Mouse (Mus musculus) CH12.LX (cell line): ENCODE measurements around the gene Bmpr1a. TPM values are rescaled to one million over a fixed set of nuclear protein-coding genes. Genes with fewer than 3 reads are reported as not detected.

Experiments
- DNase-seq: peaks from one replicate; pipeline ENCODE4 v3.0.0-alpha.2; 2013; ENCODE audit errors: extremely low read depth
- H3K27ac ChIP-seq: 2 replicates; pipeline ENCODE4 v1.5.1; 2012; ENCODE audit warnings: low read depth, mild to moderate bottlenecking, control low read depth, moderate library complexity; ENCODE audit not compliant: insufficient read depth
- H3K27me3 ChIP-seq: replicated peaks from 2 replicates; pipeline ENCODE3; 2012; ENCODE audit warnings: inconsistent platforms
- H3K36me3 ChIP-seq, 2 experiments: replicated peaks in 1 of 2; 2 replicates each; pipeline versions ENCODE3 to v1.6.1; 2012; ENCODE audit warnings: inconsistent platforms in 1 of 2, low read length in 1 of 2, mild to moderate bottlenecking in 1 of 2, mixed read lengths in 1 of 2, moderate library complexity in 1 of 2; ENCODE audit not compliant: control insufficient read depth in 1 of 2, insufficient read depth in 1 of 2
- H3K4me1 ChIP-seq, 2 experiments: 2 replicates each; pipeline ENCODE4 v1.6.1; 2012; ENCODE audit warnings: inconsistent platforms in 1 of 2, moderate library complexity in 1 of 2; ENCODE audit not compliant: insufficient read depth in 2 of 2, control insufficient read depth in 1 of 2
- H3K4me2 ChIP-seq: 2 replicates; pipeline ENCODE4 v1.6.1; 2012; ENCODE audit warnings: low read depth, mild to moderate bottlenecking, control low read depth; ENCODE audit not compliant: poor library complexity, insufficient read depth, severe bottlenecking
- H3K4me3 ChIP-seq, 3 experiments: fragments of 150-350 bp in 1 of 3; sonication (generic) in 1 of 3; replicated peaks in 1 of 3; 2 replicates each; pipeline versions ENCODE3 to v1.5.1; 2011 to 2012; ENCODE audit warnings: low read depth in 2 of 3, low read length in 2 of 3, mild to moderate bottlenecking in 2 of 3, moderate library complexity in 2 of 3, control low read depth in 1 of 3, improper control_type of control experiment in 1 of 3, inconsistent platforms in 1 of 3, mixed read lengths in 1 of 3; ENCODE audit not compliant: poor library complexity in 1 of 3
- H3K79me2 ChIP-seq: replicated peaks from 2 replicates; pipeline ENCODE4 v1.6.1; 2012; ENCODE audit warnings: mild to moderate bottlenecking, moderate library complexity; ENCODE audit not compliant: control insufficient read depth, poor library complexity, insufficient read depth, severe bottlenecking; ENCODE audit errors: extremely low read depth
- H3K9ac ChIP-seq: 2 replicates; pipeline ENCODE4 v1.6.1; 2012; ENCODE audit warnings: low read depth, mild to moderate bottlenecking, control low read depth, moderate library complexity; ENCODE audit not compliant: insufficient read depth
- H3K9me3 ChIP-seq: replicated peaks from 2 replicates; pipeline ENCODE3; 2012; ENCODE audit warnings: low read length, inconsistent platforms, mixed read lengths
- E2F4 ChIP-seq: IDR thresholded peaks from 2 replicates; pipeline ENCODE4 v1.6.1; 2011; ENCODE audit warnings: low read depth, low read length, improper control_type of control experiment; ENCODE audit not compliant: insufficient replicate concordance
- ELF1 ChIP-seq: IDR thresholded peaks from 2 replicates; pipeline ENCODE4 v1.6.1; 2014; ENCODE audit warnings: low read depth, mild to moderate bottlenecking, inconsistent platforms, low read length, improper control_type of control experiment
- HCFC1 ChIP-seq: IDR thresholded peaks from 2 replicates; pipeline ENCODE4 v1.6.1; 2012; ENCODE audit warnings: low read depth, mild to moderate bottlenecking, inconsistent platforms, low read length, improper control_type of control experiment
- JUN ChIP-seq: IDR thresholded peaks from 2 replicates; pipeline ENCODE4 v1.6.1; 2011; ENCODE audit warnings: low read depth, mild to moderate bottlenecking, low read length, improper control_type of control experiment, moderate library complexity; ENCODE audit not compliant: insufficient read depth
- JUND ChIP-seq: conservative IDR thresholded peaks from 2 replicates; pipeline ENCODE4 v1.6.1; 2011; ENCODE audit warnings: low read depth, low read length, improper control_type of control experiment
- MXI1 ChIP-seq: IDR thresholded peaks from 2 replicates; pipeline ENCODE4 v1.6.1; 2011; ENCODE audit warnings: mild to moderate bottlenecking, low read depth, low read length, improper control_type of control experiment
- NRF1 ChIP-seq: IDR thresholded peaks from 2 replicates; pipeline ENCODE4 v1.6.1; 2014; ENCODE audit warnings: low read depth, mild to moderate bottlenecking, inconsistent platforms, low read length, improper control_type of control experiment, moderate library complexity
- PAX5 ChIP-seq: IDR thresholded peaks from 2 replicates; pipeline ENCODE4 v1.6.1; 2012; ENCODE audit warnings: low read length, inconsistent platforms, mixed read lengths
- POLR2A ChIP-seq: IDR thresholded peaks from 2 replicates; pipeline ENCODE4 v1.6.1; 2011; ENCODE audit warnings: low read depth, mild to moderate bottlenecking, improper control_type of control experiment, low read length
- POLR2AphosphoS2 ChIP-seq: IDR thresholded peaks from 2 replicates; pipeline ENCODE4 v1.6.1; 2011; ENCODE audit warnings: low read depth, low read length, improper control_type of control experiment
- RAD21 ChIP-seq: IDR thresholded peaks from 2 replicates; pipeline ENCODE4 v1.6.1; 2011; ENCODE audit warnings: low read depth, mild to moderate bottlenecking, low read length, improper control_type of control experiment, moderate library complexity
- RCOR1 ChIP-seq: conservative IDR thresholded peaks from 2 replicates; pipeline ENCODE4 v1.6.1; 2012; ENCODE audit warnings: low read depth, mild to moderate bottlenecking, inconsistent platforms, low read length, improper control_type of control experiment
- SIN3A ChIP-seq: IDR thresholded peaks from 2 replicates; pipeline ENCODE4 v1.6.1; 2012; ENCODE audit warnings: low read length, improper control_type of control experiment, inconsistent platforms
- TBP ChIP-seq: conservative IDR thresholded peaks from 2 replicates; pipeline ENCODE4 v1.6.1; 2011; ENCODE audit warnings: low read depth, low read length, improper control_type of control experiment
- ZC3H11A ChIP-seq: IDR thresholded peaks from 2 replicates; pipeline ENCODE4 v1.6.1; 2012; ENCODE audit warnings: low read depth, mild to moderate bottlenecking, inconsistent platforms, low read length, improper control_type of control experiment
- ZKSCAN1 ChIP-seq: IDR thresholded peaks from 2 replicates; pipeline ENCODE4 v1.6.1; 2012; ENCODE audit warnings: low read depth, inconsistent platforms, low read length, improper control_type of control experiment, borderline replicate concordance
- ZMIZ1 ChIP-seq: IDR thresholded peaks from 2 replicates; pipeline ENCODE4 v1.6.1; 2012; ENCODE audit warnings: low read depth, mild to moderate bottlenecking, inconsistent platforms, low read length, improper control_type of control experiment
- ZNF384 ChIP-seq: IDR thresholded peaks from 2 replicates; pipeline ENCODE4 v1.6.1; 2012; ENCODE audit warnings: low read depth, low read length, improper control_type of control experiment, inconsistent platforms
- dilution Hi-C: fragments of 300-500 bp; cut with MboI; formaldehyde crosslinking; loops from 2 replicates; pipeline ENCODE4 v1.14.3; 2020; ENCODE audit warnings: low sequenced_read_pairs; ENCODE audit not compliant: extremely low pct_unique_long_range_greater_than_20kb, extremely low pct_ligation_motif_present
- in situ Hi-C: fragments of 300-500 bp; cut with MboI; formaldehyde crosslinking; loops from 3 replicates; pipeline ENCODE4 v1.14.3; 2019; ENCODE audit warnings: low sequenced_read_pairs, low pct_ligation_motif_present, low pct_unique_long_range_greater_than_20kb, mixed read lengths
- polyA plus RNA-seq: library from polyadenylated mRNA; unstranded; fragments of >175 nt; gene quantifications from 2 replicates; pipeline ENCODE4 v1.2.1, GENCODE M21; 2012; ENCODE audit warnings: low read depth; ENCODE audit not compliant: insufficient read length
- total RNA-seq, 2 experiments: library from RNA; depleted of rRNA; stranded (reverse); fragments of 300-350 nt in 1 of 2; fragments of >200 nt in 1 of 2; gene quantifications; 2 replicates each; pipeline ENCODE4 v1.2.3; 2012 to 2014

Bmpr1a gene
- total and polyA plus RNA-seq, 3 experiments = 26.2 to 46.7 (median 30.1) TPM

- no peak overlapping the region for H3K4me2 ChIP-seq
- TF ChIP-seq NRF1 (no peak), SIN3A (no peak), PAX5 (no peak), JUN (no peak), RAD21 (no peak), E2F4 (no peak), TBP (no peak), ZNF384 (no peak), ZKSCAN1 (no peak), MXI1 (no peak), HCFC1 (no peak), POLR2A (no peak), ZC3H11A (no peak), POLR2AphosphoS2 (no peak), JUND (no peak), ELF1 (no peak), ZMIZ1 (no peak), RCOR1 (no peak)
- no peak overlapping the region for H3K4me3 ChIP-seq
- H3K9me3 ChIP-seq = no peaks in the 10 kb centered on the region
- peaks cover 9 to 30% of the 10 kb centered on the region in 2 experiments for H3K4me1 ChIP-seq
- no peak for DNase-seq
- dilution Hi-C loops = no loop called here
- H3K27ac ChIP-seq = no peak overlapping the region
- no peaks in the 10 kb centered on the region for H3K36me3 ChIP-seq
- no peaks in the 10 kb centered on the region for H3K27me3 ChIP-seq
- H3K79me2 ChIP-seq = peaks cover 18% of the 10 kb centered on the region
- H3K9ac ChIP-seq = no peak overlapping the region
- in situ Hi-C loops = no loop called here
These were observed 2.2 kb upstream of the Bmpr1a start for GRCm38 (mm10) chr14:34505309-34505708.

- no peak for DNase-seq
- Histone ChIP-seq H3K27me3 (no peaks in the 10 kb centered on the region), H3K27ac (no peak overlapping the region), H3K9me3 (no peaks in the 10 kb centered on the region), H3K9ac (no peak overlapping the region), H3K4me2 (no peak overlapping the region), H3K4me3 (no peak overlapping the region), H3K36me3 (no peaks in the 10 kb centered on the region), H3K4me1 (peaks cover 9 to 39% of the 10 kb centered on the region in 2 experiments), H3K79me2 (peaks cover 28% of the 10 kb centered on the region)
- in situ Hi-C loops (loop anchor here (5.0 kb wide), 1 partner anchor 43 kb away; no protein-coding TSS in a partner anchor), dilution Hi-C loops (no loop called here)
- TF ChIP-seq SIN3A (peak; percentile 11; the same call in 1 of the 2 replicates), E2F4 (no peak), TBP (no peak), NRF1 (no peak)
These were observed 1.2 kb upstream of the Bmpr1a start for GRCm38 (mm10) chr14:34504377-34504776.
